Mouse (Mus musculus): ENCODE data around the gene Rell1.
A peak's percentile ranks its signal among the peaks of the same experiment; 100 is the strongest.

Rell1 gene

DNA sequence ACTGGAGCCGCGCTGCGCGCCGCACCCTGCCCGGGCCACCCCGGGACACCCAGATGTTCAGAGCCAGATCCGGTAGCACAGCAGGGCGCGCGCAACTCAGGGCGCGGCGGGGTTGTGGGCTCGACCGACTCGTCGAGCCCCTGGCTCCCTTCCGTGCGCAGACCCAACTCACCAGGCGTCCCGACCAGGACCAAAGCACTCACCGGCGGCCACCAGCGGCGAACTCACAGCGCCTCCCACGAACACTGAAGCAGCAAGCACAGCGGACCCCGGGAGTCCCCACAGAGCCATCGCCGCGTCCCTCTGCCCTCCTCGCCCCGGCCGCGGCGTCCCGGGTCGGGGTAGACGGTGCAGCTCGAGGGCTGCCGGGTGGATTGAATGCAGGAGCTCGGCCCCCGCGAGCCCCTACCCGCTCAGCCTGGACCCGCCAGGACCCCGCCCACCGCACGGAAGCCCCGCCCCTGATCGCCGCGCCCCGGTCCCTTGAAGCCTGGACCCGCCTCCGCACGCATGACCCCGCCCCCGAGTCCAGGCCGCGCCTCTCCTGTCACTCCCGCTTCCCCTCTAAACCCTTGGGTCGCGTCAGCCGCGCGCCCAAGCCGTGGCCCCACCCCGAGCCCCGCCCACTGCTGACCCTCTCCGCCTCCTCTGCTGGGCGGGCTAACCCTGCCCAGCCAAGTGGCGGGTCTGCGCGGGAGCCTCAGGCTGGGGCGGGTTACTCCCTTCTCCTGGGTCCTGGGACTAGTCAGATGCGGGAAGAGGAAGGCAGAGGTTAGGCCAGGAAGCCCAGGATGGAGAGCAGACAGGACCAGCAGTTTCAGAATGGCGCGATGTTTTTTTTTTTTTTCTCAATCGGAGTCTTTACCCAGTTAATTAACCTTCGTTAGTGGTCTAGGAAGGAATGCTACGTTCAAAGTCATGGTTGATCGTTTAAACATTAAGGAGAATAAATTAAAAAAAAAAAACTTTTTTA lies at the start of gene Rell1:
TSS of gene Rell1 (minus strand) at position 455 of the 973 bp plus-strand sequence.
- peak; percentile 88 for DNase-seq (ENCODE audit: low spot score)

DNA sequence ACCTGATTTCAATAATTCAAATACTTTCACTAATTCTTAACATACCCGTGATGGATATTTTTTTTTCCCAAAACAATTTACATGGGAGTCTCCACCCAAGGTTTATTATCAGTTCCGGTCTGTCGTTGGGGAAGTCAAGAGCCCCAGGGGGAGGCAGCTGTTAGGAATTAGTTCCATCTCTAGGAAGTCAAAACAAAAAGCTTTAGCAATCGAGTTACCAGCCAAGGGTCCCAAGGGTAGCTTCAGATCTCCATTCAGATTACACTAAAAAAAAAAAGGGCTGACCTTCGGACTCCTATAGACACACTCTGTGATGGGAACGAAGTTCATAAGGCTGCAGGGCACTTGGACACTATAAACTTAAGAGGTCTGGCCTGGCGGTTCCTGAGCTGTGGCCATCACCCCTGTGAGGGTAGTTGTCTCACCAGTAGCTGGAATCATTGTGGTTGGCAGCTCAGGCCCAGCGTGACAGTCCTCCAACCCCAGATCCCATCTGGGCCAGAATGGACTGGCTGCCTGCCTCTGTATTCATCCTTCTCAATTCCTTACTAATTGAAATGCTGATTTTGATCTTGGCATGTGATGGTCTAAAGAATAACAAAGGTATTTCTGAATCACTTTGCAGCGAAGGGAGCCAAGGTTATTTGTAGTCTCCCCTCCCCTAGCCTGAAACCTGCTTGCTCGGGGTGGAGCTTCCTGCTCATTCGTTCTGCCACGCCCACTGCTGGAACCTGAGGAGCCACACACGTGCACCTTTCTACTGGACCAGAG lies 44.1 kb upstream of the Rell1 start:
- DNase-seq (ENCODE audit: low spot score) = no peak

DNA sequence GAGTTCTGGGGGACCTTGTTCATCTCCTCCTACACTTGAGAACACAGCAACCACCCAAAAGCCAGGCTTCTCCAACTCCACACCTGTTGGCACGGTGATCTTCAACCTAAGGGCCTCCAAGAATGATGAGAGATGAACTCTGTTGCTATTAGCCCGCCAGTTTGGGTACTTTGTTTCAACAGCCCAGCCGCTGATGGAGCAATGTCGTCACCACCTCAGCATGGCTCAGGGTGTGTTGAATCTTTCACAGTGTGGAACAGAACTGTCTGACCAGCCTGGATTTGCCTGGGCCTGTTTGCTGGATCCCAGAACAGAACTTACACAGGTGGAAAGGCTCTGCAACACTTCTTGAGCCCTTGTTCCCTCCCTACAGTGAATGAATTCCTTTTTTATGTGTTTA lies 37.9 kb upstream of the Rell1 start:
- DNase-seq (ENCODE audit: low spot score) = no peak

DNA sequence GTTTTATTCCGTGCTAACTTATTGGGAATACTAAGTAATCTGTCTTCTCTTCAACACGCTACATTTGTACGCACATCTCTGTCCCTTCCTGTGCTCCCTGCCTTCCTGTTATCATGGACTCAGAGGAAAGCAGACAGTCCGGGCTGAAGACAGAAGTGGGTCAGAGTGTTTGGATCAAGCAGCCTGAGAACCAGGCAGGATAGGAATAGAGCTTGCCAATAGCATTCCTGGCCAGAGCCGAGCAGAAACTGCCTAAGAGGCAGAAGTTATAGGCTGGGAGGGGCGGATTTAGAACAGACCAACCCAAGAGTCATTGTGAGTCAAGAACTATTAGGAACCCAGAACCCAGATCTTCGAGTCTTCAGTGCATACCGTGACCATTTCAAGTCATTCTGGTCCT lies 34.6 kb upstream of the Rell1 start:
- DNase-seq (ENCODE audit: low spot score) = no peak

DNA sequence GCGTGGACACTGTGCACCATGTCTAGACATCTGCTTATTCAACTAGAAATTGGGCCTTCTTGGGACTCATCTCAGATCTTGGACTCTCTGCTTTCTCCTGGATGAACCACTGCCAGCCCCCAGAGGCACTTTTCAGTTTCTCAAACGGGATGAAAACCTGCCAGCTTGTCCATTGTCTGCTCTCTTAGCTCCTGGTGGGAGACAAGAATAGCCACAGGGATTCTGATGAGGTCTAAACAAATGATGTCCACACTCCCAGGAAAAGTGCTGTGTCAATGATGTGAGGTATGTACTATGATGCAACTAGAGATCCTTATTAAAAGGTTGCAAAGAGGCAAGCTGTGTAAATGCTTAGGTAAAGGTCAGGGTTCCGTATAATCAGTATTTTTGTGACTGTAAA lies 25.2 kb upstream of the Rell1 start:
- no peak for DNase-seq (ENCODE audit: low spot score)

GRCm38 (mm10) chr5:63990675-63991074 lies 22.0 kb upstream of the Rell1 start:
- no peak for DNase-seq (ENCODE audit: low spot score)

GRCm38 (mm10) chr5:63986337-63986736 lies 17.6 kb upstream of the Rell1 start:
- DNase-seq (ENCODE audit: low spot score) = no peak

DNA sequence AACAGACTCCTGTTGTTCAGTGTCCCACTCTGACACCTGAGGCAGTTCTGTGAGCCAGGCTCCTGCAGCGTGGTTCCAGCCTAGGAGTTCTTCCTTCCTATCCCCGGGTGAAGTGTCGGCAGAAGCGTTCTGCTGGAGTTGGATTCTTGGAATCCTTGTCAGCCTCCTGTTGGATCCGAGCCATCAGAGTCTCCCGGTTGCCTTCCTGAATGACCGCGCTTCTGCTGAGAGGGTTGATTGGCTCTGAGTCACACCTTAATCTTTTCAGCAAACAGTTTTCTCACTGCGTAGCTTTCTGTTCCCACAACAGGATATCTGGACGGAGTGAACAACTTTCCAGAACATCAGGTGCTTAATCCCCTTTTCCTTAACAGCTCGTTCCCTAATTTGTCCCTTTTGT lies 13.6 kb upstream of the Rell1 start:
- no peak for DNase-seq (ENCODE audit: low spot score)

DNA sequence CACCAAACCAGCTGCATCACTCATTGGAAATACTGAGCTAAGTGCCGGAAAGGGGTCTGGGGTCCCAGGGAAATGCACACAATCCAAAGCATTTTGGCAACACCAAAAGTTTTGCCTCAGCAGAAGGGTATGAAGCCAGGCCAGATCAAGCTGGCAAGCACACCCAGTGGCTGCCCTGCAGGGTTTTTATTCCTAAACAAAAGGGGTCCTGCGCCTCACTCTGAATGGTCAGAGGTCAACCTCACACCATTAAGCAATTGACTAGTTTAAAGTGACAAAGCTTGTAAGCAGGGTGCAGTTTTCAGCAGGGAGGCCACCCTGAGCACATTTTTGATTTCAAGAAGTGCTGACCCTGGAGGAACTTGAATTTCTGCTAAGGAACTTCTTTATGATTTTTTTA lies 2.3 kb upstream of the Rell1 start:
- no peak for DNase-seq (ENCODE audit: low spot score)

DNA sequence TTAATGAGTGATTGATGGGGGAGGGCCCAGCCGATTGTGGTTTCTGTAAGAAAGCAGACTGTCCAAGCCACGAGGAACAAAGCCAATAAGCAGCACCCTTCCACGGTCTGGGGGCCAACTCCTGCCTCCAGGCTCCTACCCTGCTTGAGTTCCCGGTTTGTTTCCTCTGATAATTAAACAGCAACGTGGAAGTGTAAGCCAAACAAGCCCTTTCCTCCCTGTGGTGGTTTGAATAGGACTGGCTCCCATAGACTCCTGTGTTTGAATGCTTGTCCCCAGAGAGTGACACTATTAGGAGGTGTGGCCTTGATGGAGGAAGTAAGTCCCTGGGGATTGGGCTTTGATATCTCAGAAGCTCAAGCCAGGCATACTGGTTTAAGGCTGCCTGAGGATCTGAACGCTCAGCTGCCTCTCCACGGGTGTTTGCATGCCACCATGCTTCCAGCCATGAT lies 1.6 kb upstream of the Rell1 start:
- DNase-seq (ENCODE audit: low spot score) = no peak

- DNase-seq (ENCODE audit: low spot score) = no peak
Observed at GRCm38 (mm10) chr5:63969476-63970112, 897 bp upstream of the Rell1 start.

DNA sequence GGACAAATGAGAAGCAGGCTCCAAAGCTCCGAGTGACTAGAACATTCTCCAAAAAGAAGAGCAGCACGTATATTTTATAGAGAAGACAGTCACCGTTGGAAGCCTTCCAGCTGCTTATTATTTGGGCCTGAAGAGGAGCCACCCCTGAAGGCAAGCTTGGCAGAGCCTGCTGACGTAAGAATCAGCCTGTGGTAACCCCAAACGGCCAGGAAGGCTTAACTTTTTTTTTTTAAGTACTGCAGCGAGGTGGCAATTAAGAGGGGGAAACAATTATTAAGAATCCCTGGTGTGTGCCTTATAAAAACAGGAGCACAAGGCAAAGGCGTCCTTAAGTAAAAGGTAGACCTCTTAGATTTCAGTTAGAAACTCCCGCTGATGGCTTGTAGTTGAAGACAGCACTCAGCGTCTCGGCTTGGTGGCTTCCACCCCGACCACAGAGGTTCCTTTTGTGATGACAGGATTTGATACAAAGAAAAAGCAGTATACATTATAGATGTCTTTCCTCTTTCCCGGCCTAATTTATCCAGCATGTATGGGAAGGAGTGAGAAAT lies 1.0 kb downstream of the Rell1 start:
- no peak for DNase-seq (ENCODE audit: low spot score)

GRCm38 (mm10) chr5:63966379-63966778 lies 2.3 kb downstream of the Rell1 start:
- DNase-seq (ENCODE audit: low spot score) = no peak

DNA sequence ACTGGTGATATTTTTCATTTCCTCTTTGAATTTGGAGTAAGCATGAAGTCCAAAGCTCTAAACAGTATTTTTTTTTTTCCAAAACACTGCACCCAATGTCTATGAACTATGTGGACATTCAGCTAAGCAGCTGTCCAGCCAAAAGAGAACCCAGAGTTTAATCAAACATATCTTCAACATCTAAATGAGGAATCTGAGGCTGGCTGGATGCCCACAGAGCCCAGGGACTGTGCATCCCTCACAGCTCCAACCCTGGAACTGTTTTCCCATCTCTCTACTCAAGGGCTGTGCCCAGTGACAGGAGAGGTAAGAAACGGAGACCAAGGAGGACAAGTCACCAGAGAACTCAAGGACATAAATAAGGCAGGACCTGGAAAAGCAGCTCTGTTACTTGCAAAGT lies 2.8 kb downstream of the Rell1 start:
- no peak for DNase-seq (ENCODE audit: low spot score)

GRCm38 (mm10) chr5:63964576-63964975 lies 4.1 kb downstream of the Rell1 start:
- DNase-seq (ENCODE audit: low spot score) = no peak

GRCm38 (mm10) chr5:63961726-63962125 lies 7.0 kb downstream of the Rell1 start:
- no peak for DNase-seq (ENCODE audit: low spot score)

DNA sequence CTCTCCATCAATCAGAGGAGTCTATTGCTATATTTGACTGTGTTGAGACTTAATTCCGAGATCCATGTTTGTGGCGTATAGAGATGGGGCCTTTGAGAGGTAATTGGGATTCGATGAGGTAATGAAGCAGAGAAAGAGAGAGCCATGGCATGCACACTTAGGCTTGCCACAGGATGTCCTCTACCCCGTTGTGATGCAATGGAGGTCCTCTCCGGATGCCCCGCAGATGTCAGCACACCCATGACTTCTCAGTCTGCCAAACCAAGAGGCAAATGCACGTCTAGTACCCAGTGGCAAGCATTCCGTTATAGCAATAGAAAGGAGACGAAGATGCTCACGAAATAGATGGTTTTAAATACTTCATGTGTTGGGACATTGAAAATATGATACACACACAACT lies 8.1 kb downstream of the Rell1 start:
- no peak for DNase-seq (ENCODE audit: low spot score)

GRCm38 (mm10) chr5:63958963-63959708 lies 9.6 kb downstream of the Rell1 start:
- no peak for DNase-seq (ENCODE audit: low spot score)

- no peak for DNase-seq (ENCODE audit: low spot score)
Observed at GRCm38 (mm10) chr5:63957607-63958006, 11.1 kb downstream of the Rell1 start.

- no peak for DNase-seq (ENCODE audit: low spot score)
Observed at GRCm38 (mm10) chr5:63956411-63956810, 12.3 kb downstream of the Rell1 start.

DNA sequence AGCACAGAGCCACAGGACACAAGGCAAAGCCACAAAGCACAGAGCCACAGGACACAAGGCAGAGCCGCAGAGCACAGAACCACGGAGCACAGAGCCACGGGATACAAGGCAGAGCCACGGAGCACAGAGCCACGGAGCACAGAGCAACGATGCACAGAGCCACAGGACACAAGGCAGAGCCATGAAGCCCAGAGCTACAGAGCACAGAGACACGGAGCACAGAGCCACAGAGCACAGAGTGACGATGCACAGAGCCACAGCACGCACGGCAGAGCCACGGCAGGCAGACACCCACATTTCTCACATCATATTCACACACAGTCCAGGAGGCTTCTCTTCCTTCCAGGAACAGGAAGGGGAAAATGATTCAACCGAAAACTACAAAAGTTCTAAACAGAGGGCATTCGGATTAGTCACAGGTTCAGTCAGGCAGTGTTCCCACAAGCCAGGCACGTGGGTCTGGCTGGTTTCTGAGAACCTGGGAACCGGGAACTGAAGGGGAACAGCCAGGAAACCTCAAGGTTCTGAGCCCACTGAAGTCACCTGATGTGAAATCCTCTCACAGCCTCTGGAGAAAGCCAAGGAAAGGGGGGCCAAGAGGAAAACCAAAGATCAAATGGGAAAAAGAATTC lies 15.2 kb downstream of the Rell1 start:
- no peak for DNase-seq (ENCODE audit: low spot score)
